Mouse (Mus musculus): ENCODE data around the gene Pink1. TPM values are rescaled to one million over a fixed set of nuclear protein-coding genes. Genes with fewer than 3 reads are reported as not detected.

Pink1 gene
- polyA plus RNA-seq, 1 experiment from 2014 or later: 17.8 TPM

DNA sequence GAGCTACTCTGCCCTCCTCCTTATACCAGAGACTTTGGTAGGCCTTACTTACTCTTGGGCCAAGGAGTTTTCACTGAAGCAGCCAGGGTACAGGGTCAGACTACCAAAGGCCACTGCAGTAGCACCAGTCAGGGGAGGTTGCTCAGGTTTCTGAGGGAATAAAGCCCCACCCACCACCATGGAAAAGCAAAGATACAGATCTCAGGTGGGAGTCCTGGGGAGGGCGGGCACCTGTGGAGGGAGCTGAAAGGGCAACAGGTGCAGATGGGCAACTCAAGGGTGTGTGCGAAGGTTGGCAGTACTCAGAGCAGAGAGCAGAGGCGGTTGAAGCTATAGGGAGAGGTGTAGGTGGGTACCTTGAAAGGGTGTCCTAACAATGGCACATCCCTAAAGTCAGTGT is 23.1 kb downstream of the Pink1 start:
- no peak overlapping the region for H3K27ac ChIP-seq (replicated peaks; ENCODE audit: low read depth, low read length)
- DNase-seq (ENCODE audit: low spot score): no peak
- H3K9me3 ChIP-seq (ENCODE audit: control insufficient read depth, low read length): no peaks in the 10 kb centered on the region
- peaks cover 10% of the 10 kb centered on the region for H3K4me1 ChIP-seq (ENCODE audit: control insufficient read depth, insufficient read depth, low read length)
- WGBS: 84% methylated on average over 3 of the region's 3 CpGs
- peaks cover 2% of the 10 kb centered on the region; the same call in 1 of the 2 replicates for H3K36me3 ChIP-seq (ENCODE audit: control insufficient read depth, insufficient read depth, low read length)
- H3K4me2 ChIP-seq (ENCODE audit: low read depth, severe bottlenecking): peak overlapping the region; percentile 77; the same call in 1 of the 2 replicates
- ATAC-seq (ENCODE audit: insufficient number of reproducible peaks, low FRiP score, low TSS enrichment, low read depth): no peak
- no peaks in the 10 kb centered on the region for H3K27me3 ChIP-seq (ENCODE audit: control insufficient read depth, insufficient read depth, low read length)
- no peak overlapping the region for H3K4me3 ChIP-seq (ENCODE audit: low read depth, low read length)
- no peak overlapping the region for H3K9ac ChIP-seq (ENCODE audit: low read length)

DNA sequence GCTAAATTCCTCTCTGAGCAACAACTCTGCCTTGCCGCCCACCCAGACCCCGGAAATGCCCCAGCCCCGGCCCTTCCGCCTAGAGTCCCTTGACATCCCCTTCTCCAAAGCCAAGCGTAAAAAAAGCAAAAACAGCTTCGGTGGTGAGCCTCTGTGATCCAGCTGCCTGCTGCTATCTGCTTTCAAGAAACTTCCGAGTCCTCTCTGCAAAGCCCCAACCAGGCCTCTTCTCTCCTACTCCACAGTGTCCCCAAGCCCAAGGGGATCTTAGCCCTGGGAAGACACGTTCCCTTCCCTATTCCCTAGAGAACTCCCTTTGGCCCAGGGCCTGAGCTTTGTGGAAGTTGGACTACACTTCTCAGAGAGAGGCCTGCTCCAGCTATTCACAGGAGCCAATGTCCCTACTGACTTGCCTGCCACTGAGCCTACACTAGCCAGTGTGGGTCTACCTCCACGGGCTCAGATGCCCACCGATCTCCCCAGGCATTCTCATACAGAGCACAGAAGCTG is 24.8 kb downstream of the Pink1 start:
- no peak for ATAC-seq (ENCODE audit: insufficient number of reproducible peaks, low FRiP score, low TSS enrichment, low read depth)

DNA sequence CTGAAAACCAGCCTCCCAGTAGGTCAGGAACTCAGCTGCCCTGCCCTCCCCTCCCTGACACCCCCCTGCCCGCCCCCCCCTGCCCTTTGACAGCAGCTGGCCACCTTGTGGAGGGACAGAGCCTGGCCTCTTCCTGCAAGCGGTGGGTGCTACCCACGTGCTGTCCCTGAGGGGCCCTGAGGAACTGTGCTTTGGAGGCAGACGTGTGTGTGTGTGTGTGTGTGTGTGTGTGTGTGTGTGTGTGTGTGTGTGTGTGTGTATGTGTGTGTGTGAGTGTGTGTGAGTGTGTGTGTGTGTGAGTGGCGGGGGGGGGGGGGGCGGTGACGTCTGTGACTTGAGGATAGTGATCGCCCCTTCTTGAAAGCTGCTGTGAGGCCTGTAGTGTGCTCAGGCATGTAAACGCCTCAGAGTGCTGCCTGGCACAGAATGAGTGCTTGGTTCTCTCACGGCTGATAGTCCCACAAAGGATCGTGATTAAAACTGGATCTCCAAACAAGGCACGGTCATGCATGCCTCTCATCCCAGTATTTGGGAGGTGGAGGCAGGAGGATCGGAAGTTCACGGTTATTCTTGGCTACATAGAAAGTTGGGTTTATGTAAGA is 32.1 kb downstream of the Pink1 start:
- Histone ChIP-seq H3K36me3 (ENCODE audit: control insufficient read depth, insufficient read depth, low read length) (no peaks in the 10 kb centered on the region), H3K27ac (replicated peaks; ENCODE audit: low read depth, low read length) (no peak overlapping the region), H3K4me1 (ENCODE audit: control insufficient read depth, insufficient read depth, low read length) (no peaks in the 10 kb centered on the region), H3K4me3 (ENCODE audit: low read depth, low read length) (no peak overlapping the region), H3K4me2 (ENCODE audit: low read depth, severe bottlenecking) (no peak overlapping the region), H3K27me3 (ENCODE audit: control insufficient read depth, insufficient read depth, low read length) (no peaks in the 10 kb centered on the region), H3K9ac (ENCODE audit: low read length) (no peak overlapping the region), H3K9me3 (ENCODE audit: control insufficient read depth, low read length) (no peaks in the 10 kb centered on the region)
- 85% methylated on average over 11 of the region's 14 CpGs for WGBS
- no peak for DNase-seq (ENCODE audit: low spot score)
- no peak for ATAC-seq (ENCODE audit: insufficient number of reproducible peaks, low FRiP score, low TSS enrichment, low read depth)

More for the DNA sequence above, 24.8 kb downstream of the Pink1 start:
- Histone ChIP-seq H3K4me1 (ENCODE audit: control insufficient read depth, insufficient read depth, low read length) (peaks cover 10% of the 10 kb centered on the region), H3K9ac (ENCODE audit: low read length) (no peak overlapping the region), H3K36me3 (ENCODE audit: control insufficient read depth, insufficient read depth, low read length) (no peaks in the 10 kb centered on the region), H3K4me3 (ENCODE audit: low read depth, low read length) (no peak overlapping the region), H3K4me2 (ENCODE audit: low read depth, severe bottlenecking) (no peak overlapping the region), H3K27me3 (ENCODE audit: control insufficient read depth, insufficient read depth, low read length) (no peaks in the 10 kb centered on the region), H3K9me3 (ENCODE audit: control insufficient read depth, low read length) (no peaks in the 10 kb centered on the region), H3K27ac (replicated peaks; ENCODE audit: low read depth, low read length) (no peak overlapping the region)
- no peak for DNase-seq (ENCODE audit: low spot score)
- 86% methylated on average over 10 of the region's 10 CpGs for WGBS

DNA sequence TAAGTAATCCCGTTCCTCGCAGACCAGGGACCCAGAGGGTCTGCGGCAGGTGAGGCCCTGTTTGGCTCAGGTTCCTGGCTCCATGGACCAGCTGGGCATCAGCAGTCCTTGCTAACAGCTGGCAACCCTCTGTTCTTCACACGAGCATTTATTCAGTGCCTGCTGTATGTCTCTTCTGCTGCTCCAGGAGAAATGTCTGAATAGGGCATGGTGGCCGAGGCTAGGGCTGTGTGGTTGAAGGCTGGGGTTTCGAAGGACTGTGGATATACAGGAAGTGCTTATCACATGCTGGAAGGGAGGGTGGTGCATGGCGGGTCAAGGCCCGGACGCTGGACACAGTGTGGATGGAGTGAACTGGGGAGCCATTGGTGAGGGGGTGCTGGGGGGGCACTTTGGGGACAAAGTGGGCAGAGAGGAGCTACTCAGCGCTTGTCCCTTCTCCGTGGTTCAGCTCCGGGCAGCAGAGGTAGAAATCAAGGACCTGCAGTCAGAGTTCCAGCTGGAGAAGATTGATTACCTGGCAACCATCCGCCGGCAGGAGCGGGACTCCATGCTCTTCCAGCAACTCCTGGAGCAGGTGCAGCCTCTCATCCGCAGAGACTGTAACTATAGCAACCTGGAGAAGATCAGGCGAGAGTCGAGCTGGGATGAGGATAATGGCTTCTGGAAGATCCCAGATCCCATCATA is 32.7 kb downstream of the Pink1 start:
- 84% methylated on average over 18 of the region's 18 CpGs for WGBS
- Histone ChIP-seq H3K27me3 (ENCODE audit: control insufficient read depth, insufficient read depth, low read length) (no peaks in the 10 kb centered on the region), H3K9ac (ENCODE audit: low read length) (no peak overlapping the region), H3K4me2 (ENCODE audit: low read depth, severe bottlenecking) (no peak overlapping the region), H3K9me3 (ENCODE audit: control insufficient read depth, low read length) (no peaks in the 10 kb centered on the region), H3K4me1 (ENCODE audit: control insufficient read depth, insufficient read depth, low read length) (no peaks in the 10 kb centered on the region), H3K27ac (replicated peaks; ENCODE audit: low read depth, low read length) (no peak overlapping the region), H3K4me3 (ENCODE audit: low read depth, low read length) (no peak overlapping the region), H3K36me3 (ENCODE audit: control insufficient read depth, insufficient read depth, low read length) (no peaks in the 10 kb centered on the region)
- ATAC-seq (ENCODE audit: insufficient number of reproducible peaks, low FRiP score, low TSS enrichment, low read depth) (no peak), DNase-seq (ENCODE audit: low spot score) (no peak)

DNA sequence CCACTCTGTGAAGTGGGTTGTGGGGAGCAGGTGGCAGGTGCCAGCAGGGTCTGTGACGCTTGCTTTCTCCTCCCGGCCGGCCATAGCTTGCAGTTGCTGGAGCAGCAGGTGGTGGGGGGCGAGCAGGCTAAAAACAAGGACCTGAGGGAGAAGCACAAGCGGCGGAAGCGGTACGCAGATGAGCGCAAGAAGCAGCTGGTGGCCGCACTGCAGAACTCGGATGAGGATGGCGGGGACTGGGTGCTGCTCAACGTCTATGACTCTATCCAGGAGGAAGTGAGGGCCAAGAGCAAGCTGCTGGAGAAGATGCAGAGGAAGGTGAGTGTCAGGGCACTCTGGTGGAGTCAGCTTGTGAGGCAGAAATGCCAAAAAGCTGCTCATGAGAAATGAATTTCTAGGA is 34.1 kb downstream of the Pink1 start:
- Histone ChIP-seq H3K27me3 (ENCODE audit: control insufficient read depth, insufficient read depth, low read length) (no peaks in the 10 kb centered on the region), H3K27ac (replicated peaks; ENCODE audit: low read depth, low read length) (no peak overlapping the region), H3K4me1 (ENCODE audit: control insufficient read depth, insufficient read depth, low read length) (no peaks in the 10 kb centered on the region), H3K4me2 (ENCODE audit: low read depth, severe bottlenecking) (no peak overlapping the region), H3K36me3 (ENCODE audit: control insufficient read depth, insufficient read depth, low read length) (no peaks in the 10 kb centered on the region), H3K4me3 (ENCODE audit: low read depth, low read length) (no peak overlapping the region), H3K9me3 (ENCODE audit: control insufficient read depth, low read length) (no peaks in the 10 kb centered on the region), H3K9ac (ENCODE audit: low read length) (no peak overlapping the region)
- 90% methylated on average over 13 of the region's 13 CpGs for WGBS
- ATAC-seq (ENCODE audit: insufficient number of reproducible peaks, low FRiP score, low TSS enrichment, low read depth) (no peak), DNase-seq (ENCODE audit: low spot score) (no peak)

DNA sequence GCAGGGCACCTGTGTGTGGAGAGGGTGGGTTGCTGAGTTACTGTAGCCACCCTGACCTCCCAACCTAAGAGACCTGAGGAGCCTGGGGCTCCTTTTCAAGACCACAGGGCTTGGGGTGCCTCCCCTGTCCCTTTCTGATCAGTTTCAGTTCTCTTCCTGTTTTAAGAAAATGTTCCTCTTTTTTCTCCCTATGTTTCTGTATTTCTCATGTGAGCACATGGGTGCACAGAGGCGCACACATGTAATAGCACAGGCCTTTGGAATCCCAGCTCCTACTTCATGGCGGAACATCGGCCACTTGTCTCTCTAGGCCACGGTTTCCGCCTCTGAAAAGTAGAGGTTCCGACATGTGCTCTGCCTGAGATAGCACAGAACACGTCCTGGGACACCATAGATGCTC is 37.4 kb downstream of the Pink1 start:
- DNase-seq (ENCODE audit: low spot score) (no peak), ATAC-seq (ENCODE audit: insufficient number of reproducible peaks, low FRiP score, low TSS enrichment, low read depth) (no peak)
- no peak overlapping the region for H3K9ac ChIP-seq (ENCODE audit: low read length)
- no peak overlapping the region for H3K27ac ChIP-seq (replicated peaks; ENCODE audit: low read depth, low read length)
- H3K4me3 ChIP-seq (ENCODE audit: low read depth, low read length): no peak overlapping the region
- 89% methylated on average over 7 of the region's 7 CpGs for WGBS
- H3K4me2 ChIP-seq (ENCODE audit: low read depth, severe bottlenecking): no peak overlapping the region
- H3K9me3 ChIP-seq (ENCODE audit: control insufficient read depth, low read length): 0 out of 2 replicates have a peak, but pooled peaks cover 2% of the 10 kb centered on the region
- no peaks in the 10 kb centered on the region for H3K27me3 ChIP-seq (ENCODE audit: control insufficient read depth, insufficient read depth, low read length)
- no peaks in the 10 kb centered on the region for H3K36me3 ChIP-seq (ENCODE audit: control insufficient read depth, insufficient read depth, low read length)
- no peaks in the 10 kb centered on the region for H3K4me1 ChIP-seq (ENCODE audit: control insufficient read depth, insufficient read depth, low read length)

DNA sequence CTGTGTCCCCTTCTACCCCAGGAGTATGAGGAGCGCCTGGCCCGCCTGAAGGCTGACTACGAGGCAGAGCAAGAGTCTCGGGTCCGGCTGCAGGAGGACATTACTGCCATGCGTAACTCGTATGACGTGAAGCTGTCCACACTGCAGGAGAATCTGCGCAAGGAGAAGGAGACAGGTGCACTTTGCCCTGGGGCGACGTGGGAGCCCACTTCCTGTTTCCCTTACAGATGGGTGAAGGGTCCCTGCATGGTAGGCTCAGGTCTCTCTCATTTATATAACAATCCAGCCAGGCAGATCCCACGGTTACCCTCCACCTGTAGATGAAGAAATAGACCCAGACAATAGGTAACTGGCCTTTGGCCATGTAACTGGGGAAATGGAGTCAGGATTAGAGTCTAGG is 39.7 kb downstream of the Pink1 start:
- ATAC-seq (ENCODE audit: insufficient number of reproducible peaks, low FRiP score, low TSS enrichment, low read depth) (no peak), DNase-seq (ENCODE audit: low spot score) (no peak)
- H3K36me3 ChIP-seq (ENCODE audit: control insufficient read depth, insufficient read depth, low read length): no peaks in the 10 kb centered on the region
- H3K9me3 ChIP-seq (ENCODE audit: control insufficient read depth, low read length): 0 out of 2 replicates have a peak, but pooled peaks cover 2% of the 10 kb centered on the region
- H3K4me2 ChIP-seq (ENCODE audit: low read depth, severe bottlenecking): no peak overlapping the region
- H3K4me1 ChIP-seq (ENCODE audit: control insufficient read depth, insufficient read depth, low read length): no peaks in the 10 kb centered on the region
- no peaks in the 10 kb centered on the region for H3K27me3 ChIP-seq (ENCODE audit: control insufficient read depth, insufficient read depth, low read length)
- WGBS: 88% methylated on average over 12 of the region's 12 CpGs
- no peak overlapping the region for H3K9ac ChIP-seq (ENCODE audit: low read length)
- H3K27ac ChIP-seq (replicated peaks; ENCODE audit: low read depth, low read length): no peak overlapping the region
- no peak overlapping the region for H3K4me3 ChIP-seq (ENCODE audit: low read depth, low read length)

DNA sequence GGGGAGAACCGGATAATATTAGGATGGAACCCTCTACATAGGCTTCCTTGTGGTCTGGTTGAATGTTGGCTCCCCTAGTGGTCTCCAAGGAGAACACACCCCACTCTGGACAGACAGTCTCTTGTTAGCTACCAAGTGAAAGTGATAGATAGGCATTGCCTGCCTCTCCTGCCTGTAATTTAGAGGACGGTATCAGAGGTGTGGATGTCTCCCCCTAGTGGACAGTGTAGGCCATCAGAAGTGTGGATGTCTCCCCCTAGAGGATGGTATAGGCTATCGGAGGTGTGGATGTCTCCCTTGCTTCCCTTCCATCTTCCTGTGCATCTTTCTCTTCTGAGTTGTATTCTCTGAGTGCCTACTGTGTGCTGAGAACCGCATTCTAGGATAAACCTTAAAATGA is 43.3 kb downstream of the Pink1 start:
- Histone ChIP-seq H3K9me3 (ENCODE audit: control insufficient read depth, low read length) (0 out of 2 replicates have a peak, but pooled peaks cover 2% of the 10 kb centered on the region), H3K4me1 (ENCODE audit: control insufficient read depth, insufficient read depth, low read length) (no peaks in the 10 kb centered on the region), H3K4me3 (ENCODE audit: low read depth, low read length) (no peak overlapping the region), H3K27me3 (ENCODE audit: control insufficient read depth, insufficient read depth, low read length) (no peaks in the 10 kb centered on the region), H3K36me3 (ENCODE audit: control insufficient read depth, insufficient read depth, low read length) (no peaks in the 10 kb centered on the region), H3K4me2 (ENCODE audit: low read depth, severe bottlenecking) (no peak overlapping the region), H3K9ac (ENCODE audit: low read length) (no peak overlapping the region), H3K27ac (replicated peaks; ENCODE audit: low read depth, low read length) (no peak overlapping the region)
- ATAC-seq (ENCODE audit: insufficient number of reproducible peaks, low FRiP score, low TSS enrichment, low read depth) (no peak), DNase-seq (ENCODE audit: low spot score) (peak; percentile 73)
- WGBS: 30% methylated on average over 4 of the region's 4 CpGs

Data from limb, embryonic 11.5 days (tissue).